Mouse (Mus musculus): ENCODE measurements around the gene Papolb. TPM values are rescaled to one million over a fixed set of nuclear protein-coding genes. Genes with fewer than 3 reads are reported as not detected.

The Papolb gene
- polyA plus RNA-seq, 1 experiment from 2014 or later = 0.16 TPM

- DNase-seq (peak; percentile 20), ATAC-seq (ENCODE audit: insufficient read depth) (no peak)
- no peak for TF ChIP-seq CTCF (IDR thresholded peaks at IDR 0.05; ENCODE audit: low read depth)
- H3K9ac ChIP-seq = no peak overlapping the region
- H3K4me2 ChIP-seq = no peak overlapping the region
- WGBS = 24% methylated on average over 5 of the region's 5 CpGs
- no peak overlapping the region for H3K4me3 ChIP-seq (ENCODE audit: low read depth, low read length)
- H3K9me3 ChIP-seq (ENCODE audit: low read depth, low read length) = no peaks in the 10 kb centered on the region
- H3K27me3 ChIP-seq (ENCODE audit: insufficient read depth, low read length) = 0 out of 2 replicates have a peak, but pooled peaks cover 7% of the 10 kb centered on the region
- 0 out of 2 replicates have a peak, but pooled peaks cover 3% of the 10 kb centered on the region for H3K4me1 ChIP-seq (ENCODE audit: insufficient read depth)
- H3K36me3 ChIP-seq (ENCODE audit: insufficient read depth) = no peaks in the 10 kb centered on the region
- H3K27ac ChIP-seq (ENCODE audit: low read depth) = 0 out of 2 replicates have a peak overlapping the region, but pooled peaks have one; percentile 10
Observed at GRCm38 (mm10) chr5:142546344-142546743, 16.5 kb upstream of the Papolb start.

DNA sequence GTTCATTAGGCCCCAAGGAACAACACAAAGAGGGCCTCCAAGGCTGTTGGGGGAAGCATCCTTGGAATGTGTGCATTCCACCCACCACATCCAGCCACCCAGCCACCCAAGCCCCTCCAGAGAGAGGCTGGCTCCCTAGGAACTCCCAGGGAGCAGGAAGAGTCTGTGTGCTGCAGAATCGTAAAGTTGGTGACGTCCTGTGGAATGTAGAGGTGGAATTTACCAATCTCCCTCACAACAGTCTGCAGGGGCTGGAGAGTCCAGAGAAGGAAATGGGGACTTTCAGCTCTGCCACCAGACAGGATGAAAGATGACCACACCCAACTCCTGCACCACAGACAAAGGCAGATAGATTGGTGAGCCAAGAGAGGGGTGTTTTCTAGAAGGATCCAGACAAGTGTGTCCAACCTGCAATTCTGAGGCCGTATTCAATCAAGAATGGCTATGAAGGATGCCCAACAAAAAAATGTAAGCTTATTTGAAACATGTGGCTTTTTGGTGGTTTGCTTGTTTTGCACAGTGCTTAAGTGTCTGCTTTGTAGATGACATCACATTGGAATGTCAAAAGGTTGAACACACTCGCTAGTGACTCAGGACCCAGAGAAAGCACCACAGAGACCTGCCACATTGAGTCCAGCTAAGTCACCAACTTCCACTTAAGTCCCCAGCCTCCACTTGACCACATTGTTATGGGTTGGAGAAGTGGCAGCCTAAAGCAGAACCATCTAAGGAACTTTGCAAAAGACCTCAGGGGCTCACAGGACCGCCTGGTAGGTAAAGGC lies 15.3 kb upstream of the Papolb start:
- Histone ChIP-seq H3K27me3 (ENCODE audit: insufficient read depth, low read length) (0 out of 2 replicates have a peak, but pooled peaks cover under 1% of the 10 kb centered on the region), H3K4me1 (ENCODE audit: insufficient read depth) (0 out of 2 replicates have a peak, but pooled peaks cover 3% of the 10 kb centered on the region), H3K9me3 (ENCODE audit: low read depth, low read length) (no peaks in the 10 kb centered on the region), H3K9ac (no peak overlapping the region), H3K27ac (ENCODE audit: low read depth) (peak overlapping the region; percentile 36; the same call in 1 of the 2 replicates), H3K4me2 (no peak overlapping the region), H3K36me3 (ENCODE audit: insufficient read depth) (no peaks in the 10 kb centered on the region), H3K4me3 (ENCODE audit: low read depth, low read length) (no peak overlapping the region)
- DNase-seq = peak; percentile 24
- WGBS = 48% methylated on average over 5 of the region's 5 CpGs
- peak; percentile 33; the same call in 1 of the 2 replicates for ATAC-seq (ENCODE audit: insufficient read depth)
- TF ChIP-seq CTCF (IDR thresholded peaks at IDR 0.05; ENCODE audit: low read depth) = no peak

DNA sequence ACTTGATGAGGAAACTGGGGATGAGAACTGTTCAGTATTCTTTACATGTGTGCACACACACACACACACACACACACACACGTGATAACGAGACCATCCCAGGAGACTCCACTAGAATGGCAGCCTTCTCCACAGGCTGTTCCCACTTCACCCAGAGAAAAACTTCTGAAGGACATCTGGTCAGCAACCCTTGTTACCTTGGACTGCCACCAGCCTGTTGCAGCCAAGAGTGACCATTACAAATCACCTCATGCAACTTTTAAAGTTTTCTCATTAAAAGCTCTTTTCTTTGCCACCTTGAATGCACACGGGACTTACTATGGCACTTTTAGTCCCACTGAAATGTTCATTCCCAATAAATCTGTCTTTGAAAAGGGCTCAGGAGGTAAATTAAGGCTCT lies 7.4 kb upstream of the Papolb start:
- no peak for TF ChIP-seq CTCF (IDR thresholded peaks at IDR 0.05; ENCODE audit: low read depth)
- no peak overlapping the region for H3K4me2 ChIP-seq
- H3K4me1 ChIP-seq (ENCODE audit: insufficient read depth) = no peaks in the 10 kb centered on the region
- no peak overlapping the region for H3K4me3 ChIP-seq (ENCODE audit: low read depth, low read length)
- H3K27ac ChIP-seq (ENCODE audit: low read depth) = no peak overlapping the region
- H3K27me3 ChIP-seq (ENCODE audit: insufficient read depth, low read length) = no peaks in the 10 kb centered on the region
- no peaks in the 10 kb centered on the region for H3K36me3 ChIP-seq (ENCODE audit: insufficient read depth)
- no peak overlapping the region for H3K9ac ChIP-seq
- ATAC-seq (ENCODE audit: insufficient read depth) (no peak), DNase-seq (no peak)
- H3K9me3 ChIP-seq (ENCODE audit: low read depth, low read length) = no peaks in the 10 kb centered on the region
- WGBS = 80% methylated on average over 3 of the region's 3 CpGs

GRCm38 (mm10) chr5:142535388-142535787 lies 5.5 kb upstream of the Papolb start:
- Histone ChIP-seq H3K4me1 (ENCODE audit: insufficient read depth) (no peaks in the 10 kb centered on the region), H3K36me3 (ENCODE audit: insufficient read depth) (no peaks in the 10 kb centered on the region), H3K9ac (no peak overlapping the region), H3K9me3 (ENCODE audit: low read depth, low read length) (no peaks in the 10 kb centered on the region), H3K27me3 (ENCODE audit: insufficient read depth, low read length) (peaks cover 4% of the 10 kb centered on the region; the same call in 1 of the 2 replicates), H3K27ac (ENCODE audit: low read depth) (no peak overlapping the region), H3K4me2 (no peak overlapping the region), H3K4me3 (ENCODE audit: low read depth, low read length) (no peak overlapping the region)
- ATAC-seq (ENCODE audit: insufficient read depth) = no peak
- DNase-seq = no peak
- WGBS = 84% methylated on average over 4 of the region's 4 CpGs
- TF ChIP-seq CTCF (IDR thresholded peaks at IDR 0.05; ENCODE audit: low read depth) = no peak

- no peak overlapping the region for H3K4me3 ChIP-seq (ENCODE audit: low read depth, low read length)
- no peak for TF ChIP-seq CTCF (IDR thresholded peaks at IDR 0.05; ENCODE audit: low read depth)
- no peaks in the 10 kb centered on the region for H3K9me3 ChIP-seq (ENCODE audit: low read depth, low read length)
- no peak overlapping the region for H3K9ac ChIP-seq
- 38% methylated on average over 8 of the region's 8 CpGs for WGBS
- peak; percentile 96 for ATAC-seq (ENCODE audit: insufficient read depth)
- peaks cover 6% of the 10 kb centered on the region; the same call in 1 of the 2 replicates for H3K4me1 ChIP-seq (ENCODE audit: insufficient read depth)
- H3K27ac ChIP-seq (ENCODE audit: low read depth) = peak overlapping the region; percentile 87
- H3K36me3 ChIP-seq (ENCODE audit: insufficient read depth) = no peaks in the 10 kb centered on the region
- DNase-seq = peak; percentile 90
- H3K27me3 ChIP-seq (ENCODE audit: insufficient read depth, low read length) = peaks cover 9% of the 10 kb centered on the region; the same call in 1 of the 2 replicates
- peak overlapping the region; percentile 39 for H3K4me2 ChIP-seq
Observed at GRCm38 (mm10) chr5:142524711-142525464, 5.0 kb downstream of the Papolb start.

DNA sequence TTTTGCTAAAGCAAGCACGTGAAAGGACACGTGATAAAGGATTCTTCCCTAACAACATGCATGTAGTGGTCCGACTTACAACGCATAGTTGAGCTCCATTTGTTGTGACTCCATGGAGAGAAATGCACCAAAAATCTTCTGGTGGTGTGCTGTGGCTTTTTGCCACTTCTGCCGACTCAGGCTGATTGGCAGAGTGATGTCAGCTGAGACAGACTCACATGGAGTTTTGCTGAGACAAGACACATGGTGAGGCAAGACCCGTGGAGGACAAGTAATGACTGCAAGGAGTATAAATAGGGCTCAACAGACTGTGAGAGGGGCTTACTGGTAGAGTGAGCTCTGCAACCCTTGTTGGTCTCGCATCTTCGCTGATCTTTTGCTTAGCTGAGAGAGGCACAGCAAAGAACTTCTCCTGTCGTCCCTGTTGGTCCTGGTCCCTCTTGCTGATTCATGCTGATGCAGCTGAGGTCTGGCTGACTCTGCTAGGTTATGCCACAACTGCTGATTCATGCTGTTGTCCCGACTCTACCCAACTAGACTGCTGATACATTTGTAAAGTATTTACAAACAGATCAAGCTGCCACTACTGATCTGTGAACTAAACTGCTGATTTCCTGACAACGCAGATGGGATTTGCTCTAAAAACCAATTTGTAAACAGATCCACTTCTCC lies 8.5 kb downstream of the Papolb start:
- Histone ChIP-seq H3K9ac (no peak overlapping the region), H3K4me1 (ENCODE audit: insufficient read depth) (peaks cover 12% of the 10 kb centered on the region; the same call in 1 of the 2 replicates), H3K27me3 (ENCODE audit: insufficient read depth, low read length) (no peaks in the 10 kb centered on the region), H3K4me3 (ENCODE audit: low read depth, low read length) (no peak overlapping the region), H3K4me2 (no peak overlapping the region), H3K27ac (ENCODE audit: low read depth) (no peak overlapping the region), H3K9me3 (ENCODE audit: low read depth, low read length) (no peaks in the 10 kb centered on the region), H3K36me3 (ENCODE audit: insufficient read depth) (no peaks in the 10 kb centered on the region)
- 74% methylated on average over 11 of the region's 11 CpGs for whole genome bisulfite sequencing
- no peak for DNase-seq
- no peak for TF ChIP-seq CTCF (IDR thresholded peaks at IDR 0.05; ENCODE audit: low read depth)
- no peak for ATAC-seq (ENCODE audit: insufficient read depth)

Data from lung, embryonic 14.5 days (tissue).